Mouse (Mus musculus) thymus, adult 2 months (tissue): Measurements from ENCODE around the gene Cox4i1. TPM values are rescaled to one million over a fixed set of nuclear protein-coding genes. Genes with fewer than 3 reads are reported as not detected.

Experiments used
- DNase-seq: peaks from one replicate; pipeline ENCODE4 v3.0.0; 2021
- H3K27ac ChIP-seq: fragments of 200-500 bp; 2 replicates; pipeline ENCODE4 v1.5.1; 2012; ENCODE audit warnings: low read length, control low read depth; ENCODE audit not compliant: control insufficient read depth, insufficient read depth
- H3K27me3 ChIP-seq: fragments of 200-500 bp; 2 replicates; pipeline ENCODE4 v1.6.1; 2012; ENCODE audit warnings: mild to moderate bottlenecking, low read length, moderate library complexity, mixed read lengths; ENCODE audit not compliant: control insufficient read depth, insufficient read depth
- H3K36me3 ChIP-seq: fragments of 200-500 bp; 2 replicates; pipeline ENCODE4 v1.6.1; 2012; ENCODE audit warnings: mild to moderate bottlenecking, low read length, moderate library complexity; ENCODE audit not compliant: control insufficient read depth, insufficient read depth
- H3K4me1 ChIP-seq: fragments of 200-500 bp; replicated peaks from 2 replicates; pipeline ENCODE4 v1.6.1; 2012; ENCODE audit warnings: low read length; ENCODE audit not compliant: control insufficient read depth, insufficient read depth
- H3K4me3 ChIP-seq: fragments of 200-500 bp; 2 replicates; pipeline ENCODE4 v1.5.1; 2012; ENCODE audit warnings: mild to moderate bottlenecking, low read length, control low read depth, moderate library complexity; ENCODE audit not compliant: control insufficient read depth, insufficient read depth
- CTCF ChIP-seq: fragments of 200-500 bp; IDR thresholded peaks from 2 replicates; pipeline ENCODE4 v1.5.1; 2012; ENCODE audit warnings: mild to moderate bottlenecking, control low read depth, low read length, moderate library complexity, borderline replicate concordance; ENCODE audit not compliant: control insufficient read depth, poor library complexity, insufficient read depth; ENCODE audit errors: extremely low read depth
- POLR2A ChIP-seq: fragments of 200-500 bp; IDR thresholded peaks from 2 replicates; pipeline ENCODE4 v1.6.1; 2012; ENCODE audit warnings: mild to moderate bottlenecking, low read length, control low read depth, moderate library complexity; ENCODE audit not compliant: control insufficient read depth, poor library complexity, insufficient read depth; ENCODE audit errors: extremely low read depth
- WGBS: fragments of 180-500 bp; shearing (Covaris S2); methylation state at CpG from one replicate; pipeline ENCODE4 v1.1.7; 2018; 5-methylcytosine and 5-hydroxymethylcytosine counted together
- polyA plus RNA-seq: library from polyadenylated mRNA; depleted of rRNA; stranded (reverse); fragments of >200 nt; gene quantifications from 2 replicates; pipeline ENCODE4 v1.2.3, GENCODE M21; 2012

Gene Cox4i1
- polyA plus RNA-seq, 1 experiment, result 1,074 TPM

DNA sequence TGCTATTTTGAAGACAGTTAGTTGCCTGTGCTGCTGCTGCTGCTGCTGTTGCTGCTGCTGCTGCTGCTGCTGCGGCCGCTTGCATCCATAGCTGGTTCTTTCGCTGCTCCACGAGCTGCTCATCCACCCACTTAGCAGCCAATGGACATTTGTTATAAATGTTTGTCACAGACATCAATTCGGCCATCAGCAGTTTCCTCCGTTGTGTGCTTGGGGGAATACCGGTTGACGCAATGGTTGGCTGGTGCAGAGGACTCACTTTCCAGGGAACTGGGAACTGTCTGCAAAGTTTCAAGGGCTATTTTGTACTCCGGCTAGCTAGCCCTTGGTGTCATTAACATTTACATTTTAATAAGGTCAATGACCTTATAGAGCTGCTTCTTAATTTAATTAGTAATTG, 36.2 kb downstream of the Cox4i1 start:
- H3K36me3 ChIP-seq, result no peaks in the 10 kb centered on the region
- H3K4me3 ChIP-seq, result no peak overlapping the region
- H3K4me1 ChIP-seq, result peaks cover 31% of the 10 kb centered on the region
- no peaks in the 10 kb centered on the region for H3K27me3 ChIP-seq
- no peak for TF ChIP-seq POLR2A
- no peak for TF ChIP-seq CTCF
- DNase-seq, result no peak
- no peak overlapping the region for H3K27ac ChIP-seq
- 91% methylated on average over 9 of the region's 9 CpGs for WGBS

DNA sequence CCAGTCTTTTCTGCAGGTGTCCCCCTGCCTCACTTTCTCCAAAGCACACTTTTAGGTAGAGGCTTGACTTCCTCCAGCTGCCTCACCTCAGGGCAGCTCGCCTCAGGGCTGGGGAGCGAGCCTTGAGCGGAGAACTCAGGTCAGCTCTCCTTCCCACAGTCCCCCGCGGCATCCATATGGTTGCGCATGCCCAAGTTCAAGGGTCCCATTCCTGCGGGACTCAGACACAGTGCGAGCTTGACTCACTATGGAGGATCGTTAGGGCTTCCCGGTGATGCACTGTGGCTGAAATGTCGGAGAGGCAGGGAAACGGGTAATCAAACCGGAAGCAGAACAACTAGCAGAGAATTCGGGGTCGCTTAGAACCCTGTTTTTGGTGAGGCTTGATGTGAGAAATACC, 37.1 kb downstream of the Cox4i1 start:
- Histone ChIP-seq H3K4me1 (peaks cover 23% of the 10 kb centered on the region), H3K27me3 (no peaks in the 10 kb centered on the region), H3K4me3 (no peak overlapping the region), H3K27ac (no peak overlapping the region), H3K36me3 (no peaks in the 10 kb centered on the region)
- no peak for TF ChIP-seq POLR2A
- no peak for TF ChIP-seq CTCF
- DNase-seq, result no peak
- WGBS, result 93% methylated on average over 15 of the region's 15 CpGs

GRCm38 (mm10) chr8:120706193-120706592, 38.2 kb downstream of the Cox4i1 start:
- Histone ChIP-seq H3K4me1 (peaks cover 13% of the 10 kb centered on the region), H3K27me3 (no peaks in the 10 kb centered on the region), H3K36me3 (no peaks in the 10 kb centered on the region), H3K27ac (no peak overlapping the region), H3K4me3 (no peak overlapping the region)
- DNase-seq, result no peak
- no peak for TF ChIP-seq CTCF
- TF ChIP-seq POLR2A, result no peak
- 98% methylated on average over 3 of the region's 3 CpGs for WGBS

DNA sequence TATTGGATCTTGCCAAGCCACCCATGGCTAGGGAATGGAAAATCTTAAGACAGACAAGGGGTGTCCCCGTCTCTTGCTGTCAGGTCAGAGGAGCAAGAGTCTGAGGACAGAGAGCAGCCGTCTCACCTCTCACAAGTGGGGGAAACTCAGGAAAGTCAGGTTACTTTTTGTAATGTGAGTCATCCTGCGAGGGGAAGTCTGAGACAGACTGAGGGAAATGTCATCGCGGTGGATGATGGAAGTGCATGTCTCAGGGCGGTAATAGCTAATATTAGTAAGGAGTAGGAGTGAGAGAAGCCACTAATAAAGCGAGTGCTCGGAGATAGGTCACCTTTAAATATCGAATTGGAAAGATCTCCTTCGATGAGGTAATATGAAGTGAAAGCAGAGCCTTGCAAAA, 41.2 kb downstream of the Cox4i1 start:
- no peak overlapping the region for H3K27ac ChIP-seq
- no peaks in the 10 kb centered on the region for H3K4me1 ChIP-seq
- TF ChIP-seq POLR2A (no peak), CTCF (no peak)
- no peaks in the 10 kb centered on the region for H3K27me3 ChIP-seq
- H3K36me3 ChIP-seq, result no peaks in the 10 kb centered on the region
- 59% methylated on average over 10 of the region's 10 CpGs for WGBS
- DNase-seq, result no peak
- H3K4me3 ChIP-seq, result no peak overlapping the region

- H3K4me1 ChIP-seq, result peaks cover 21% of the 10 kb centered on the region
- H3K4me3 ChIP-seq, result no peak overlapping the region
- no peak overlapping the region for H3K27ac ChIP-seq
These were observed 47.2 kb downstream of the Cox4i1 start for GRCm38 (mm10) chr8:120715200-120715599.

GRCm38 (mm10) chr8:120715996-120716680, 48.1 kb downstream of the Cox4i1 start:
- WGBS, result 76% methylated on average over 15 of the region's 15 CpGs
- H3K27me3 ChIP-seq, result no peaks in the 10 kb centered on the region
- H3K4me1 ChIP-seq, result peaks cover 21% of the 10 kb centered on the region
- H3K4me3 ChIP-seq, result no peak overlapping the region
- DNase-seq, result no peak
- H3K36me3 ChIP-seq, result no peaks in the 10 kb centered on the region
- TF ChIP-seq POLR2A, result no peak
- peak overlapping the region; percentile 27; the same call in 1 of the 2 replicates for H3K27ac ChIP-seq

More at GRCm38 (mm10) chr8:120715200-120715599, 47.2 kb downstream of the Cox4i1 start:
- Histone ChIP-seq H3K27me3 (no peaks in the 10 kb centered on the region), H3K36me3 (no peaks in the 10 kb centered on the region)
- WGBS, result 18% methylated on average over 6 of the region's 6 CpGs
- TF ChIP-seq POLR2A (no peak), CTCF (no peak)
- DNase-seq, result no peak
